Mouse (Mus musculus) intestine, embryonic 14.5 days (tissue): ENCODE measurements around the gene Vegfd. TPM values are rescaled to one million over a fixed set of nuclear protein-coding genes. Genes with fewer than 3 reads are reported as not detected.
A peak's percentile ranks its signal among the peaks of the same experiment; 100 is the strongest.

ENCODE experiments used
- ATAC-seq: fragments of 200-750 bp; cut with Nextera tagmentation; replicated peaks from 2 replicates; pipeline ENCODE4 v1.8.0; 2017; ENCODE audit warnings: low read depth, moderate number of reproducible peaks, moderate TSS enrichment, moderate library complexity; ENCODE audit not compliant: low FRiP score, low TSS enrichment
- DNase-seq: peaks from one replicate; pipeline ENCODE4 v3.0.0-alpha.2; 2018; ENCODE audit warnings: low spot score
- H3K27ac ChIP-seq: fragments of 300-500 bp; sonication (generic); 2 replicates; pipeline ENCODE4 v1.5.1; 2014; ENCODE audit warnings: low read depth, mild to moderate bottlenecking, control low read depth
- H3K27me3 ChIP-seq: fragments of 300-500 bp; sonication (generic); replicated peaks from 2 replicates; pipeline ENCODE4 v1.6.1; 2014; ENCODE audit warnings: low read length, control low read depth; ENCODE audit not compliant: control insufficient read depth, insufficient read depth
- H3K36me3 ChIP-seq: fragments of 300-500 bp; sonication (generic); 2 replicates; pipeline ENCODE4 v1.6.1; 2014; ENCODE audit warnings: low read length, control low read depth; ENCODE audit not compliant: control insufficient read depth, insufficient read depth
- H3K4me1 ChIP-seq: fragments of 300-500 bp; sonication (generic); replicated peaks from 2 replicates; pipeline ENCODE4 v1.6.1; 2014; ENCODE audit warnings: low read length, control low read depth, mixed read lengths; ENCODE audit not compliant: control insufficient read depth, insufficient read depth
- H3K4me2 ChIP-seq: fragments of 300-500 bp; sonication (generic); 2 replicates; pipeline ENCODE4 v1.6.1; 2014; ENCODE audit warnings: low read length
- H3K4me3 ChIP-seq: fragments of 300-500 bp; sonication (generic); 2 replicates; pipeline ENCODE4 v1.5.1; 2014; ENCODE audit warnings: low read depth, low read length, control low read depth, mixed read lengths
- H3K9ac ChIP-seq: fragments of 300-500 bp; sonication (generic); 2 replicates; pipeline ENCODE4 v1.6.1; 2014; ENCODE audit warnings: mild to moderate bottlenecking, low read length
- H3K9me3 ChIP-seq: fragments of 300-500 bp; sonication (generic); 2 replicates; pipeline ENCODE4 v1.6.1; 2016; ENCODE audit warnings: low read length, control low read depth; ENCODE audit not compliant: control insufficient read depth
- WGBS: fragments of 180-500 bp; shearing (Covaris S2); extraction: QIAGEN DNeasy Blood & Tissue Kit; methylation state at CpG from one replicate; pipeline ENCODE4 v1.1.7; 2014; 5-methylcytosine and 5-hydroxymethylcytosine counted together
- polyA plus RNA-seq: library from polyadenylated mRNA; unstranded; fragments of >200 nt; fragmentation: Nextera tagmentation; extraction: Ambion mirVana; gene quantifications from 2 replicates; pipeline ENCODE4 v1.2.1, GENCODE M21; 2014

The Vegfd gene
- polyA plus RNA-seq, 1 experiment from 2014 or later = 1.7 TPM

DNA sequence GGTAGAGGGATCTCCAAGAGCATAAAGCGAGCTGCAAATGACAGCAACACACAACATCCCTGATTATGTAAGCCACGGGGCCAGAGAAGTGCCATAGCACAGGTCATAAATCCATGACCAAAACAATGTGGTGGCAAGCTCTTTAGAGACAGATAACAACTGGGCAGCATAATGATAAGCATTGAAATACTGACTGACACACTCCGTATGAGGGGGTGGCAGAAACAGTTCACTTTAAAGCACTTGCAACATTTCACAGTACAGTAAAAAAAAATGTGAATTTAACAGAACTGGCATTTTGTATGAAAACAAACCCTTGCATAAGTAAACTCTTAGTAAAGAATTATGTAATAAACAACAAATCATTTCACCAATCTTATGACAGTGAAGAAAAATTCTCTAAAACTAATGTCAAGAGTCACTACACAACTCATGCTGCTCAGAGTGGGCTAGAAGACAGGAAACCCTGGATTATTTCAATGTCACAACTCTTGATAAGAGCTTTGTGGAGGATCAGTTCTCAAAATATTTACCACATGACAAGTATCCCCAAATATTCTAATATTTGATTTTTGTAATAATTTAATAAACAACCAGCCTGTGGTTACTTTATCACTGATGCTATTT lies 35.2 kb downstream of the Vegfd start:
- no peak overlapping the region for H3K4me2 ChIP-seq
- WGBS = 61% methylated on average over 3 of the region's 3 CpGs
- H3K4me3 ChIP-seq = no peak overlapping the region
- no peaks in the 10 kb centered on the region for H3K9me3 ChIP-seq
- no peaks in the 10 kb centered on the region for H3K4me1 ChIP-seq
- H3K27me3 ChIP-seq = 0 out of 2 replicates have a peak, but pooled peaks cover 7% of the 10 kb centered on the region
- DNase-seq (no peak), ATAC-seq (no peak)
- H3K36me3 ChIP-seq = no peaks in the 10 kb centered on the region
- no peak overlapping the region for H3K27ac ChIP-seq
- H3K9ac ChIP-seq = no peak overlapping the region

DNA sequence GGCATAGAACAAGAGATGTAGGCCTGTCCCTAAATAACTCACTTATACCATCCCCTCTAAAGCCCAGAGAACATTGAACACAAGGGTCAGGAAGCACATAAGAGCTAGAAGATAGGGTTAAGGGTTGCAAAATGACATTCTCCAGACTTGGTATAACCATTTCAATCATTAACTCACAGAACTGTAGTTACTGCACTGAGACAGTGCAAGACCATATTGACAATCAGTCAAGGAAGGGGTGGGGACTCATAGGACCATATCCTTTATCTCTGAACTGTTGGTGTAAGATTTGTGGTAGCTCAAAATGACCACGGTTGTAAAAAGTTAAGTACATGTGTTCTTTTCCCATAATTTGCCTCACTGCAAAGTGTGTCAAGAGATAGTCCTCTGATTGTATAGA lies 37.4 kb downstream of the Vegfd start:
- 0 out of 2 replicates have a peak, but pooled peaks cover 7% of the 10 kb centered on the region for H3K27me3 ChIP-seq
- H3K9ac ChIP-seq = no peak overlapping the region
- WGBS = 90% methylated on average over 1 of the region's 1 CpGs
- H3K4me1 ChIP-seq = no peaks in the 10 kb centered on the region
- H3K36me3 ChIP-seq = no peaks in the 10 kb centered on the region
- no peak overlapping the region for H3K4me2 ChIP-seq
- DNase-seq = no peak
- no peak overlapping the region for H3K27ac ChIP-seq
- ATAC-seq = peak; percentile 68; the same call in 1 of the 2 replicates
- no peak overlapping the region for H3K4me3 ChIP-seq
- H3K9me3 ChIP-seq = no peaks in the 10 kb centered on the region

DNA sequence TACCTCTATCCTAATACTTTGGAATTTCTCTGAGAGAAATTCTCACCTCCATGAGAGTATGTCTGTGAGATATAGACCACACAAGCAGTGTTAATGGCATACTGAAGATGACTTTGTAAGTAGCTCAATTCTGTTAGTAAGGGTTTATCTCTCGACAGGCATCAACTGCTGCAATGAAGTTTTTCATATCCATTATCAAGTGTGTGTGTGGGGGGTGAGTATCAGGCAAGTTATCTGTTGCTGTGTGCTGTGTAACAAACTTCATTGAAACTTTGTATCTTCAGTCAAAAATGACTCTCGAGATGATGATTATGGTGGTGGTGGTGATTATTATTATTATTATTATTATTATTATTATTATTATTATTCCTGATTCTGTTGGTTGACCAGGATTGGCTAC lies 43.6 kb downstream of the Vegfd start:
- H3K9me3 ChIP-seq = no peaks in the 10 kb centered on the region
- WGBS = 88% methylated on average over 2 of the region's 2 CpGs
- no peak overlapping the region for H3K27ac ChIP-seq
- no peaks in the 10 kb centered on the region for H3K27me3 ChIP-seq
- H3K9ac ChIP-seq = no peak overlapping the region
- no peaks in the 10 kb centered on the region for H3K36me3 ChIP-seq
- DNase-seq (no peak), ATAC-seq (no peak)
- H3K4me1 ChIP-seq = no peaks in the 10 kb centered on the region
- H3K4me3 ChIP-seq = no peak overlapping the region
- H3K4me2 ChIP-seq = no peak overlapping the region

DNA sequence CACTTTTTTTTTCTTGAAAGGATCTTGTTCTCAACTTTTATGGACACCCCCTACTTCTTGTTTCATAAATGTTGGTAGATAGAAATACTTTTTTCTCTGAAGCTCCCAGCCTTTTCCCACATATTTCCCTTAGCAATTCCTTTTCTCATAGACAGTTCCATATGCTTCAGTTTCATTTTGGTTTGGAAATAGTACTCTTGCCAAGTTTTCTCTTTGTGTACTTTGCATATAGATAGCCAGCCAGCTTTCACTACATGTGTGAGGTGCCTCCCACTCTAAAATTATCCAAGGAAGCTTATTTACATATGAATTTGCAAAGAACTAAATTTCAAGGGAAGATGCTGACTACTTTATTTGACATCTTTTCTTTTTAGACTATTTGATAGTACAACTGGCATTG lies 44.8 kb downstream of the Vegfd start:
- no peak overlapping the region for H3K27ac ChIP-seq
- no peak for ATAC-seq
- no peak overlapping the region for H3K4me3 ChIP-seq
- no peaks in the 10 kb centered on the region for H3K4me1 ChIP-seq
- no peak overlapping the region for H3K9ac ChIP-seq
- H3K4me2 ChIP-seq = no peak overlapping the region
- no peaks in the 10 kb centered on the region for H3K9me3 ChIP-seq
- no peaks in the 10 kb centered on the region for H3K27me3 ChIP-seq
- DNase-seq = no peak
- H3K36me3 ChIP-seq = 0 out of 2 replicates have a peak, but pooled peaks cover 6% of the 10 kb centered on the region

DNA sequence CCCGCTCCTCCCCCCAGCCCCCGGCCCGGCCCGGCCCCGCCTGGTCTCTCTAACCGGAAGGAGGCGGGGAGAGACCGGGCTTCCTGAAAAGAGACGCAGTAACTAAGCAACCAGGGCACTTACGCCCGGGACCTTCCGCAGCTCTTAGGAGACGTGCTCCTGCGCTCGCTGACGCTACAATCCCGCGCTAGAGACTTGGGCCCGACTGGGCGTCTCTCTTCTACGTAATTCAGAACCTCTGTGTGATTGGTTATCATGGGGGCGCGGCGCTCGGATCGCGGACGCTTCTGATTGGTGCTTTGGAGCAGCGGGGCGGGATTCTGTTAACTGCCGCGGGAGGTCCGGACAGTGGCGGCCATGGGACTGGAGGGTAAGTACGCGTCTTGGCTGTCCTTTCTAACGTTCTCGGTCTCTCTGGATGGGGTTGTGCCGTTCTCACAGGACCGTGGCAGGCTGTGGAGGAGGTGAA lies 46.3 kb downstream of the Vegfd start, which contains the start of gene Piga:
Gene Piga (plus strand): TSS at position 317 of the 469 bp plus-strand sequence.
- H3K27me3 ChIP-seq = no peaks in the 10 kb centered on the region
- H3K4me3 ChIP-seq = peak within 1 kb of the TSS; percentile 43
- H3K9me3 ChIP-seq = no peaks in the 10 kb centered on the region
- peak; percentile 88 for DNase-seq
- 12% methylated on average over 38 of the region's 40 CpGs for WGBS
- peak within 1 kb of the TSS; percentile 40; the same call in 1 of the 2 replicates for H3K27ac ChIP-seq
- peak within 1 kb of the TSS; percentile 50 for H3K9ac ChIP-seq
- peak within 1 kb of the TSS; percentile 45 for H3K4me2 ChIP-seq
- peak; percentile 100 for ATAC-seq
- 0 out of 2 replicates have a peak, but pooled peaks cover 13% of the 10 kb centered on the region for H3K36me3 ChIP-seq
- no peaks in the 10 kb centered on the region for H3K4me1 ChIP-seq

DNA sequence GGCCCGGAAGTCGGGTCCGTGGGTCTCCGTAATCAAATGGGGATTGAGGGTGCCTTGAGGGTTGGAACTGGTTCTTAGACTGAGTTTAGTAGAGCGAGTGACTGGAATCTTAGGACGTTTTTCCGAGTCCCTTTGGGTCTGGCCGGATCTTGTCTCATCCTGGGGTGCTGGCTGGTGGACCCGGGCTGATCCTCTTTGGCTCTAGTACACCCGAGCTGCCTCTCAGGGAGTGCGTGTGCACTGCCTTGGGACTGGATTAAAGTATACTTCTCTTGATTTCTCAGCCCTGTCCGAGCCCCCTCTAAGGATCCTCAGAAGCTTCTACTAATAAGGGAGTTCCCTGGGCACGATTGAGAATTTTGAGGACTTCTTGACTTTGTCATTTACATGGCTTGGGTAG lies 46.8 kb downstream of the Vegfd start:
- 0 out of 2 replicates have a peak, but pooled peaks cover 13% of the 10 kb centered on the region for H3K36me3 ChIP-seq
- H3K4me3 ChIP-seq = peak overlapping the region; percentile 43
- peak overlapping the region; percentile 40; the same call in 1 of the 2 replicates for H3K27ac ChIP-seq
- H3K27me3 ChIP-seq = no peaks in the 10 kb centered on the region
- WGBS = 17% methylated on average over 13 of the region's 13 CpGs
- DNase-seq (no peak), ATAC-seq (no peak)
- no peaks in the 10 kb centered on the region for H3K9me3 ChIP-seq
- H3K4me1 ChIP-seq = no peaks in the 10 kb centered on the region
- H3K4me2 ChIP-seq = peak overlapping the region; percentile 45
- H3K9ac ChIP-seq = peak overlapping the region; percentile 50

DNA sequence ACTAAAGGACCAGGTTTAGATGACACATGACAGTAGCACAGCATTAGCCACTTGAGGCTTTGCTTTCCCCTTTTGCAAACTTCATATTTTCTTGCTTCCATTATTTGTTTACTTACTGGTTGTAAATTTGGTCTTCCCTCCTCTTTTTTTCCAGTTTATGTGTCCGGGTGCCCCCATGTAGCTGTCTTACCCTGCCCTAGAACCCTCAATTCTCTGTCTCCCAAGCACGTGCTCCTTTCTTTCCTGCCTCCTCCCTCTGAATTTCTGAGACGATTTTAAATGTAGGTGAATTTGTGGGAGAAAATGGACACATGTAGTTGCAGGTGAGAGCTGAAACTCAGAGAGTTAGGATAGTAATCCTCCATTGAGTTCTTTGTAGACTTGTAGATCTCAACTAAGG lies 47.3 kb downstream of the Vegfd start:
- no peak for ATAC-seq
- WGBS = 34% methylated on average over 3 of the region's 3 CpGs
- H3K4me3 ChIP-seq = peak overlapping the region; percentile 43

DNA sequence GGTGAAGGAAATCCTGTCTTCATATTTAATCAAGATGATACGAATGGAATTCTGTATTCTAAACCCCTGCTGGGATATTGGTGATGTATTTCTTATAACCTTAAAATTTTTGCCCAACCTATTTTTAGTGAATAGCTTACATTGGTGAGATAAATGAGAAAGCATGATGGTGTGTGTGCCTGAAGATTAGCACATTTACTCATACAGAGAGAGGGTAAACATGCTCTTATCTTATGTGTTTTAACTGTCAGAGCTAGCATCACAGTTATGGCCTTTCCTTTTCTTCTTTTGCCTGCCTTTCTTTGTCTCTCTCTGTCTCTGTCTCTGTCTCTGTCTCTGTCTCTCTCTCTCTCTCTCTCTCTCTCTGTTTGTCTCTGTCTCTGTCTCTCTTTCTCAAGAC lies 51.6 kb downstream of the Vegfd start:
- no peak overlapping the region for H3K9ac ChIP-seq
- ATAC-seq (no peak), DNase-seq (no peak)
- H3K27me3 ChIP-seq = no peaks in the 10 kb centered on the region
- 89% methylated on average over 1 of the region's 1 CpGs for WGBS
- no peak overlapping the region for H3K4me3 ChIP-seq
- H3K27ac ChIP-seq = no peak overlapping the region
- H3K4me1 ChIP-seq = no peaks in the 10 kb centered on the region
- no peaks in the 10 kb centered on the region for H3K9me3 ChIP-seq
- H3K36me3 ChIP-seq = peaks cover 26% of the 10 kb centered on the region
- no peak overlapping the region for H3K4me2 ChIP-seq

More for the DNA sequence above, 47.3 kb downstream of the Vegfd start:
- Histone ChIP-seq H3K9ac (peak overlapping the region; percentile 50), H3K9me3 (no peaks in the 10 kb centered on the region), H3K27ac (no peak overlapping the region), H3K36me3 (0 out of 2 replicates have a peak, but pooled peaks cover 13% of the 10 kb centered on the region), H3K4me2 (peak overlapping the region; percentile 45), H3K27me3 (no peaks in the 10 kb centered on the region), H3K4me1 (no peaks in the 10 kb centered on the region)
- DNase-seq = no peak

DNA sequence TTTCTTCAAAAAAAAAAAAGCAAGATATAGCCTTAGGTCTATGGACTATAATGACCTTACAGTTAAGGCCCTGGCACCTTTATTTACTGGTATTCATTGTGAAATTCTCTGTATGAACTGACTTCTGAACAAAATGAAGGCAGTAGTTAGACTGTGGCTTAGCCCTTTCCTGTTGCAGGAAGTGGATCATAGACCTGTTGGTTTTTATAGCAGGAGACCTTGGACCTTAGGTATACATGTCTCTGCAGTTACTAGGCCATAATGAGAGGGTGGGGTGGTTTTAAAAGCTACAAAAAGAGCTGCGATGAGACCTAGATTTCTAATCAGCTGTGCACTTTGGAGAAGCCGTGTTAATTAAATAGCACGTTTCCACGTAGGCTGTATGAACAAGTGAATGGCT lies 54.1 kb downstream of the Vegfd start:
- no peaks in the 10 kb centered on the region for H3K4me1 ChIP-seq
- H3K9ac ChIP-seq = no peak overlapping the region
- 82% methylated on average over 4 of the region's 4 CpGs for WGBS
- ATAC-seq = peak; percentile 71; the same call in 1 of the 2 replicates
- DNase-seq = peak; percentile 54
- H3K36me3 ChIP-seq = peaks cover 32% of the 10 kb centered on the region
- H3K27ac ChIP-seq = no peak overlapping the region
- H3K27me3 ChIP-seq = no peaks in the 10 kb centered on the region
- no peaks in the 10 kb centered on the region for H3K9me3 ChIP-seq
- H3K4me2 ChIP-seq = no peak overlapping the region
- H3K4me3 ChIP-seq = no peak overlapping the region
